Mouse (Mus musculus) urinary bladder, adult 18-20 months (tissue): ENCODE results near the gene Bach2.

Source experiments
- DNase-seq, 2 experiments: peaks; one replicate each; pipeline ENCODE4 v3.0.0; 2022; ENCODE audit warnings: low spot score in 2 of 2, mixed read lengths in 2 of 2

Bach2 gene

DNA sequence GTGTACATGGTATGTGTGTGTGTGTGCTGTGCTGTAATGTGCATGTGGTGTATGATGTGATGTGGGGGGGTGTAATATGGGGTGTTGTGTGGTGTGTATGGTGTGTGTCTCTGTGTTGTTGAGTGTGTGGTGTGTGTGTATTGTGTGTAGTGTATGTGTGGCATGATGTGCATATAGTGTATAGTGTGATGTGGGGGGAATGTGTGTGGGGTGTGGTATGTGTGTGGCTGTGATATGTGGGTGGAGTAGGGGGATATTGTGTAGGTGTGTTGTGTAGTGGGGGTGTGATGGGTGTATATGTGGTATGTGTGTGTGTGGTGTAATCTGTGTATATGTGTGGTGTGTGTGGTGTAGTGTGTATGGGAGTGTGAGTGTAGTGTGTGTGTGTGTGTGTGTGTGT, 15.0 kb upstream of the Bach2 start:
- DNase-seq = no peak

DNA sequence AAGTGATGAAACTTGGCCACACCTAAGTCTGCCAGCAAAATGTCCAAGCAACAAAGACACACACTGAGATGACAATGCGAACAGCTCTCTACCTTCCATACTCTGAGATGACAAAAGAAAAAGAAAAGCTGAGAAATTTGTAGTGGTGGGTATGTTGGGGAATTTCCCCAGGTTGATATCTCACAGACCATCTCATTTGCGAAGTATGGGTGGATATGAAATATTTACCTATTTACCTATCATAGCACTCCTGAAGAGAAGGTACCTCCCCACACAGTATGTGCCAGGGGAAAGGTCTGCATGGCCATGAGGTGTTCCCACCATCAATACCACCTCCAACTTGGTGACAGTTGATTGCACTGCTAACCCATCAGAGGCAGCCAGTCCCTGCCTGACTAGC, 13.4 kb upstream of the Bach2 start:
- DNase-seq = no peak

DNA sequence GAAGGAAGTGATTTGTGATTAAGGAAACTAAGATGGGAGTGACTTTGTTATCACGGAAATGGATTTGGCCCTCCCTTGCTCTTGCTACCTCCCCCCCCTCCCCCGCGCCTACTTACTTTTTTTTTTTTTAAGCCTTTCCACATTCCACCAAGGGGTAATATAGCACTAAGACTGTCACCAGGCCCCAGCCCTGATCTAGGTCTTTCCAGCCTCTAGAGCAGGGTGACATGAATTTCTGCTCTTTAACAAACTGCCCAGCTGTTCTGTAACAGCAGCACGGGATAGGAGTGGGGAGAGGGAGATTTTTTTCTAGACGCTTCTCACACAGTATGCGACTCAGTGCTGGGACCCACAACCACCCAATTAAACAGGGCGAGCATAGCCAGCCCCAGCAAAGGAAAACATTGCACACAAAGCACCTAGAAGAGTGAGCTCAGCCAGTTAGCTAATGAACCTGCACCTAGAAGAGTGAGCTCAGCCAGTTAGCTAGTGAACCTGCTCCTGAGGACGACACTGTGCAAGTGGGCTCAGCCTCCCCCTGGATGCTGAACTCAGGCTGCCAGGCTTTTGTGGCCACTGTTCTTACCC, 10.5 kb upstream of the Bach2 start:
- DNase-seq = no peak

DNA sequence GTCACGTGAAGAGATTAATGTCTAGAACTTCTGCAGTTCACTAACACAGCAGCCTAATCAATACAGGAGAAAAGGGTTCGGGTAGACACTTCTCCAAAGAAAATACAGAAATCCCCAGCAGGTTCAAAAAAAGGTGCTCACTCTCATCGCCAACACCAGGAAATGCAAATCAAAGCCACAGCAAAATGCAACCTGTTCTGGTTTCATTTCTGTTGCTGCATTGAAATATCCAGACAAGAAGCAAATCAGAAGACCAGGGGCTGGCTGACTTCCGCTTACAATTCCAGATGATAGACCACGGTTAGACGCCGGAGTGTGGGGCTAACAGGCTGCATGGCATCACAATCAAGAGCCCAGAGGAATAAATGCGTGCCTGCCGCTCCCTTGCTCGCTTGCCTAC, 9.3 kb upstream of the Bach2 start:
- DNase-seq = no peak

DNA sequence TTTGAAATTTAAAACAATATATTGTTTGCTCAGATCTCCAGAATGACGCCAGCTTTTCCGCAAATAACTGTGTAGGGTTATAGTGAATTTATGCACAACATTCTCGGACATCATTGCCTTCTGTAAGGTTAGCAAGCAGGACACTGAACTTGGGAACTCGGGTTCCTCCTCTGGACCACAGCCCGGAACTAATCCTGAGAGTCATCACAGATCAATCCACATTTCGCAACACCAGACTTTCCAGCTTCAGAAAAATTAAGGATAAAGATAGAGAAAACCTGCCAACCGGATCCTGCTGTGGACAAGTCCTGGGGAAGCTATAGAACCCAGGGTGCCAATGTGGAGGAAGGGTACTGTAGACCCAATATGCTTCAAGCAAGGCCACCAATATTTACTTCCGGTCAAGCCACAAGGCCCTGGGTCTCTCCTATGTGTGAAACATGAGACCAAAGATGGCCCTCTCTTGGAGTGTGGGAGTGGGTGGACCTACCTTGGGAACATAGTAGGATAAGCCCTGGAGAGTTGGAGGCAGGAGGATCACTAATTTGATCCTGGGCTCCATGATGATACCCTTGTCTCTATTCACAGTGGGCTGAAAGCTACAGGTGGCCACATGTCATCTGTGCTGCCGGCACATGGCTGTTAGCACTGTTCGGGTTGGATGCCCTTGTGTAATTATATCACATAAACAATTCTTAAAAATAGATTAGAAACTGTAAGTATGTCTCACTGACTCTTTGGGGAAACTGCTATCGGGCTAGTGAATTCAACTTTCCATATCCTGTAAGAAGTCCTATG, 7.1 kb upstream of the Bach2 start:
- DNase-seq = no peak

DNA sequence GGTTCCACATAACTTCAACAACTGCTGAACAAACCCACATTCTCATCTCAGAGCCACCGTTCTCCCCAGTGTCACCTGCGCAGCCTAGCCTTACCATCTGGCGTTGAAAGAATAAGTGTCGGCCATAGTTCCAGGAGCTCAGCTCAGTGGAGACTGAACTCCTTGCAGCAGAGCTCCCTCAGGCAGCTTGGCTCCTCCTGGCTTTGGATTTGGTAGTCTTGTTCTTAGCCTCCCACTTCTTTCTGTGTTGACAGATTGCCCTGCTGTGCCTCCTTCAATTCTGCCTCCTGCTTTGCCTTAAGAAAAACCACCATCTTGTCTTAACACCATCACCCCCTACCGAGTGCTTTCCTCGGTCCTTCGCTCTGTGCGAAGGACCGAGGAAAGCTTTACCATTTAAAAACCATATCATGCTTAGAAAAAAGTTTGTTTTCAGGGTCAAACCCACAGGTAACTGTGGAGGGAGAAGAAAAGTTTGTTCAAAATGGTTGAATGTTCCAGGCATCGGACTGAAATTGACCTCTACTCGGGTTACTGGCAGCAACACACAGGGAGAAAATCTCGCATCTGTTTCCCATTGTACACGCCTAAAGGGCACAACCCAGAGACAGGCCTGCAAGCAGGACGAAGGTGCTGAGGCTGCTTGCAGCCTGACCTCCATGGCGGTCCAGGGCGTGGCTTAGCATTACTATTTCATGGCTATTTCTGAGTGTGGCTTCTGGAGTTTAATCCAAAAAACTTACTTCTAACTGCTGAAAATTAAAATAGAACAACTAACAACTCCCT, 2.5 kb upstream of the Bach2 start:
- no peak for DNase-seq

DNA sequence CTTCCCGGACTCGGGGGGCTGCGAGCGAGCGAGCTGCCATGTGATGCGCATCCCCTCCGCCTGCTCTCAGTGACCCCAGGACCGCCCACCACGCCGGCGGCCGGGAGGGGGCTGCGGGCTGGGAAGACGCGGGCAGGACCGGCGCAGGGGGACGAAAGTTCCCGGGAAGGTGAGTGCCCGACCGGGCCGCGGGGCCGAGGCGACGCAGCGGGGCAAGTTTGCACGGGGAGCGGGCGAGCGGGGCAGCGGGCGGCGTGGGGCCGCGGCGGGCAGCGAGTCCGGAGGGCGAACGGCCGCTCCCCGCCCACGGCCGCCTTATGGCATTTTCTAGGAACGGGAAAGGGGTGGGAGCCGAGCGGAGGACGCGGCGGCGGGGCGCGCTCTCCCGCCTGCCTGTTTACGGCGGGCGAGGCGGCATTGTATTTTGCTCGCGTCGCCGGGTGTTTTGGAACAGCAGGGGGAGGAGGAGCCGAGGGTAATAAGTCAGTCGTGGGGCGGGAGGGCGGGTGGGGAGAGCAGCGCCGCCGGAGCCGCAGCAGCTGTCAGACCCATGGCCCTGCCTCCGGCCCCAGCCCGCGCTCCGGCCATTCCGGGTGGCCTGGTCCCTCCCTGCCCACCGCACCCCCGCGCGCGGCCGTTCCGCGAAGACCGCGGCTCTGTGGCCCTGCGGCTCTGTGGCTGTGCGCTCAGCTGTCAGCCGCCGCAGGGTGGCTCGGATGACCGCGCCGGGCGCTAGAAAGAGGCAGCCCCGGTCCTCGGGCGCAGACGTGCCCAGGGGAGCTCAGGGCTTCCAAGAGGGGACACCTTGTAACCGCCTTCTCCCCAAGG, 531 bp downstream of the Bach2 start:
- peak; percentile 70 to 73 for DNase-seq

DNA sequence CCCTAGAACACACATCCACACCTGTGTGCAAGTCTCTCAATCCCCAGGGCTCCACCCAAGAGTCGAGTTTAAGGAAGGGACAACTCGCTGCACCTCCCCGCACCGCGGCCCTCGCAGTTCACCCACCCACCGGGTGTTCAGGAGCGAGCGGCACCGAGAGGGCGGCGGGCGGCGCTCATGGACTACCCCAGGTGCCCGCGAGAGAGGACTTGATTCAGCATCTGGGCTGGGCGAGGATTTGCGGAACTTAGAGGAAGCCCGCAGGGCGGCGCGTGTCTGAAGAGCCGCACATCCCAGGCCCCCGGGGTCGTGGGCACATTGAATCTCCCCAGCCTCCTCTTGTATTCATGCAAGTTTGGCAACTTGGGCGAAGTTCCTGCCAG, 1.1 kb downstream of the Bach2 start:
- peak in 1 of 2 experiments; percentile 52 for DNase-seq

DNA sequence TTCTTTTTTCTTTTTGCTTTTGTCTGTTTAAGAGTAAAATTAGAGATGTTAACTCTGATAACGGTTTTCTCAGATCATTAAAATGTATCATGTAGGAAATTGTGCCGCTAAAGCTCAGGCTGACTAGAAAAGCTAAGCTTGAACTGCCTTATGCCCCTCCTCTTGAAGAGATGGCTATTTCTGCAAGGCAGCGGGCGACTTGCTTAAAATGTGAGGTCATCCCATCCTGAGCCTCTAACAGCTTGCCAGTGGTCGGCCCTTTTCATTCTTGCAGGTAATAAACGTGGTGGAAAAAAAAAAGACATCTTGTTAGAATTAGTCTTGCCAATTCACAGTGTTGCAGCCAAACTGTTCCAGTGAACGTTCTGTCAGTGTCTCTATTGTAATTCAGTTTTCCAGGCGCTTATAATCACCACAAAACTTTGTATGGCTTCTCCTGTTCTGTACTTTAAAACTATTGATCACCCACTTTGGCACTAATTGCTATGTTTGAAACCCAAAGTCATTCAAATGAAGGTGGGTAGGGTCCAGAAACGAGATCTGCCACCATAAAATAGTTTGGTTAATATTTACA, 1.9 kb downstream of the Bach2 start:
- DNase-seq = no peak

DNA sequence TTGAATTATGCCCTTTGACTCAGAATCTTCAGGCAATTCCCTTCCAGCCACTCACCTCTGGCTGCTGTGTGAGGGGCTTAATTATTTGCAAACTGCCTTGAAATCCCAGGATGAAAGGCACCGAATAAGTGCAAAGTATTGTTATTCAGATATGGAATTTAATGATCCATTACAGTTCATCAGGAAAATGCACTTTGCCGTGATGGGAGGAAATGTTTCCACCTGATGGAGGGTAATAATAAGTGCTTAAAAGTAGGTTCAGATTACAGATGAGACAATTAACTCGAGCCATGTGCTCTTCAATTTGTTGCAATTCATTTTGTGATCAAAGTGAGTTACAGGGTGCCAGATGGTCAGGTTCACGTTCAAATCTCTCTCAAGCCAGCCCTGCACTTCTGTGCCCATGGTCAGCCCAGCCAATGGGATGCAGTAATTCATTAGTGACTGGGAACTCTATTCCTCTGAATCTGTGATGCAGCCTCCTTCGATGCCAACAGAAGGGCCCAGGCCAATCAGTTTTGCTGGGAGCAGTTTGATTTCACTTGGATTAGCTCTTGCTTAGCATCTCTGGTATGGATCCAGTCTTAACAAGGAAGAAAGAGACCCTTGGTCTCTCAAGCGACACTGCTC, 2.9 kb downstream of the Bach2 start:
- no peak for DNase-seq

DNA sequence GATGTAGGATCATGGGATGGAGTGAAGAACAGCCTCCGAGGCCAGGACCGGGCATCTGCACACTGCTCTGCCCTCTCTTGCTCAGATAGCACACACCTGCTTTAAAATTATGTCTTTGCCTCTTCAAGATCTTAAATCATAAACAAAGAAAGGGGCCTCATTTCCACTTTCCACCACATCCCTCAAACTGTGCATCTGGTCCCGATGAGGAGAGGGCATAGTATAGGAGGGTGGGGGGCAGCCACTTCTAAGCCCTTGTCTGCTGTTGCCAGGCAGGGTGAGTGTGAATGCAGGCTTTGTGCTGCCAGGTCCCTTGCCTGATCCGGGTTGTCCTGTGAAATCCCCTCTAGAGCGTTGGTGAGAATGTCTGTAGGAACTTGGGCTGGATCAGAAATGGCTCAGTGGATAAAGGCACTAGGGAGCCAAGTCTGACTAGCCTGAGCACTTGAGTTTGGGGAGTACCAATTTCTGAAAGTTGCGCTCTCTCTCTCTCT, 3.6 kb downstream of the Bach2 start:
- DNase-seq = no peak

DNA sequence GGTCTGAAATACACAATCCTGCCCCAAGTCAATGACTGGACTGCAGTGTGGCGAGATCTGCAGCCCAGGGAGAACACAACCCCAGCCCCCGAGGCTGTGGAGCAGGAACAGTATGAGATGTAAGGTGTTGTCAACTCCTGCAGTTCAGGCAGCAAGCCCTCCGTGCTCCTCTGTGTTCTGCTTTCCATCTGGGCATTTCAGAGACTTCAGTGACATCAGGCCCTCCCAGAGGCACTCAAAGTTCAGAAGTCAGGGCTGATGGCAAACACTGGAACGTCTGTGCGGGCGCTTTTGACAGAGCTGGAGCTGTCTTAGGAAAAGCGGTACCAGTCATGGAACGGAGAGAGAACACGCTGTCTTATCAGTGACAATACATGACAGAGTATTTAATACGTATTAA, 4.9 kb downstream of the Bach2 start:
- no peak for DNase-seq

DNA sequence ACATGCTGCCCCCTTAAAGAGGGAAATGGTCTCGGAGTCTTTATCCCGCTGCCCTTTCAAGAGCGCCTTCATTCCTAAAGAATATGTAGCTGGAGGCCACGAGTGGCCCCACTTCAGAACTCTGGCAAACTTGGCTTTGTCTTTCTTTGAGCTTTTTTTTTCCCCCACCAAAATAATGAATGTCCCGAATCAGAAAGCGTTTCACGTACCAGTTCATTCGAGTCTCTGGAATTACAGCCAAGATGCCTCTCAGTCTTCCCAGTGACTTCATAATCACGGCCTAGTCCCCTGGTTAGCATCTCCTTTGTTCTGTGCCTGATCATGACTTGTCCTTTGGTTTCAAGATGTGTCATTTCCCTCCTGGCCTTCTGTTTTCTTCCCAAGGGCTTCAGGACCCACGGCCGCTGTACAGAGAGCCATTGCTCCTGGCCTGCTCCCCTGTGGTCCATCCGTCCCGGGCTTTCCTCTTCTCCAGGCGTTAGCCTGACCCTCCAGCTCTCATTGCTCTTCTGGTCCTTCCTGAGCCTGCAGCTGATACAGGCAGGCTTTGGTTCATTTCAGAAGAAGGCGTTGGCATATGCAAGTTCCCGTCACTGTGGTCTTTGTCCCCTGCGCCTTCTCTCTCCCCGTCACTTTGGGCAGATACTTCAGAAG, 5.6 kb downstream of the Bach2 start:
- DNase-seq = no peak

DNA sequence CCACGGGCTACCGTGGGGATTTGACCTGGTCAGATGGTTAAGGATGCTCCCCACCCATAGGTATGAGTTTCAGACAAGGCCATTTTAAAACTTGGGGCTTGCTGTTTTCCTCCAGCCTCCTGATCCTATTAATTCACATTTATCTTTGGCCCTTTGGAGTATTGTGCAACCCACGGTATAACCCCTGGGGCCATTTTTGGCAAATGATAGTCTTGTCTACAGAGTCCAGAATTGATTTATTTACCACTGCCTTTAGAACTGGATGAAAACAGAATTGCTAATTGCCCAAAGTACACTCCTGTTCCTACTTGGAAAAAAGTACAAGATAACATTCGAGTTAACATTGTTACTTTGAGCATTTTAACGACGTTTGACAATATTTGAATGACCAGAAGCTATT, 7.0 kb downstream of the Bach2 start:
- no peak for DNase-seq

DNA sequence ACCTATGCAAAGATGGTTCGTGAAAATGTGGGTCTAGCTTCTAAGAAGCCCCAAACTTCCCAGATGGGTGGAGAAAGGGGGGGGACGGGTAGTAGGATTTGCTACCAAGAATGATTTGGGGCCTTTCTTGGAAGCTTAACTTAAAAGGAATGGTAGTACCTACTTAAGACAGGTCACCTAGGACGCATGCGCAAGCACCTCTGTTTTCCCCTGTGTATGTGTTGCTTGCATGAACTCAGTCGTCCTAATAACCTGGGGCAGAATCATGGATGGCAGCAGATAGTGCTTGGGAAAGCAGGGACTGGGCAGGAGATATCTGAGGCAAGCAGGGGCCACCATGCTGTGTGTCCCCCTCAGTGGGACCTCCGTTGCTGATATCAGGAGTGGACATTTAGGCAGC, 7.4 kb downstream of the Bach2 start:
- no peak for DNase-seq

DNA sequence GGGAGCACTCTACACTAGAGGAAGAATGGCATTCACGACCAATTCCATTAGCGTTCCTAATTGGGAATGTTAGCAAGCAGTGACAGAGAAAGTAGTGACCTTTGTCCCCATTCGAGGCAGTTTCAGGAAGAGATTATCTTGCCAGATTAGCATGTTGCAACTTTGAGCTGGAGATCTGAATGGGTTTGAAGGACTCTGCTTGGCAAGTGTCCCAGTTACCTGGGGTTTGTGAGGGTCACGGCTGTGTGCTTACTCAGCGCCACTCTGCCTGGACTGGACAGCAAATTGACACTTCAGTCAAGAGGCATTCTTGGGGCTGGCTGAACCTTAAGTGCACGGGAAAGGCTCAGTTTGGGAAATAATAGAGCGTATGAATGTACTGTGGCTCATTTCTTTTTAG, 8.2 kb downstream of the Bach2 start:
- DNase-seq = peak in 1 of 2 experiments; percentile 76

DNA sequence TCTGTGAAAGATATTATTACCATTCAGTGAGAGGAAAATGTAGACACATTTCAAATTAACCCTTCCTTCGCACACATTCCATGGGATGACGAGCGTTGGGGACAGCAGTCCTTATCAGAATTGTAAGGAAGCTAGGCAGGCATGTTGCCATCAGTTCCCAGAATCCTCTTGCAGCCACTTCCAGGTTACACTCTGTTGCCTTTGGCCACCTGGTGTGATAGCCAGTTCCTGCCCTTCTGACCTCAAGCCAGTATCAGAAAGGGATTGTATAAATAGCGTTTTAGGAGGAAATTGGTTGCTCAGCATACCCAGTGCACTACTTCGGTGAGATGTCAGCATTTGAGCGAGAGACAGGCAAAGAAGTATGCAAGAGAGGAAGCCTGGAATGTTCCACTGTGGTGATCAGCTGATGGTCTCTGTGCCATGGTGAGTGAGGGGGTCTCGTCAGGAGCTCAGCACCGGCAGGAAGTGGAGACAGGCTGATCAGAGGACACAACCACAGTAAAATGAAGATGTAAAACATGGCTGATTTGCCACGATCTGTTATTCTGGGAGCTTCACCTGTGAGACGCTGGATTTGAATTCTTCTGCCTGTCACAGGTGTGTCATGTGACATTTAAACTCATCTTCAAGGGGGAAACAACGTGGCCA, 9.0 kb downstream of the Bach2 start:
- no peak for DNase-seq

DNA sequence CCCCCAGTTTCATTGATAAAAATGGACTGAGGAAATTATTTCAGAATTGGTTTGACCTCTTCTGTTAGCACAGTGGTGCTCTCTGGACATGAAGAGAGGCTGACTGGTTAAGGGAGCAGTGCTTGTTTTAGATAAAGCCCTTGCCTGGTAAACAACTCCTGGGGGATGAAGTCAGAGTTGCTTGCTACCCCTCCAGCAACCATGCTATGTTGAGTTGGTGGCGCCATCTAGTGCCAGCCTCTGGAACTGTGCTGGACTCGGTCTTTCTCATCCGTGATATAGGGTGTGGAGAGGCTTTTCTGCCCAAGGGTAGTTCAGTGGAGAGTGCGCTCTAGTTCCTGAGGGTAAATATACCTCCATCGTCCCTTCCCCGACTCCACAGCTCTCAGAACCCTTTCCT, 9.6 kb downstream of the Bach2 start:
- DNase-seq = peak; percentile 65 to 78

DNA sequence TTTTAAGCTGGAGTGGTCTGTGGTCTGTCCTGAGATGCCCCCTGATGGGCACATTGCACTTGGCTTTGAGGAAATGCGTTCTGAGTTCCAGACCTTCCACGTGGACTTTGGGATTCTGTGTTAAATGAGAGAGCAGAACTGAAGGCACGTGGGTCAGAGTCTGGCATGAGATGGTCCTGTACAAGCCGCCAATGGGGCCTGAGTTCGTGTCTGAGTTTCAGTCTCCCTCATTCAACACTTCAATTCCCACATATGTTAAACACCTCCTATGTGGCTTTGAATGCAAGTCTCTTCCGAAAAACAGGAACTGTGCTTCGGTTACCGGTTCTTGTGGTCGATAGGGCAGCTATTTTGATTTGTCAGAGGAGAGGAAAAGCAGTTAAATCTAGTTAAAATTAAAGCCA, 10.4 kb downstream of the Bach2 start:
- DNase-seq = no peak

DNA sequence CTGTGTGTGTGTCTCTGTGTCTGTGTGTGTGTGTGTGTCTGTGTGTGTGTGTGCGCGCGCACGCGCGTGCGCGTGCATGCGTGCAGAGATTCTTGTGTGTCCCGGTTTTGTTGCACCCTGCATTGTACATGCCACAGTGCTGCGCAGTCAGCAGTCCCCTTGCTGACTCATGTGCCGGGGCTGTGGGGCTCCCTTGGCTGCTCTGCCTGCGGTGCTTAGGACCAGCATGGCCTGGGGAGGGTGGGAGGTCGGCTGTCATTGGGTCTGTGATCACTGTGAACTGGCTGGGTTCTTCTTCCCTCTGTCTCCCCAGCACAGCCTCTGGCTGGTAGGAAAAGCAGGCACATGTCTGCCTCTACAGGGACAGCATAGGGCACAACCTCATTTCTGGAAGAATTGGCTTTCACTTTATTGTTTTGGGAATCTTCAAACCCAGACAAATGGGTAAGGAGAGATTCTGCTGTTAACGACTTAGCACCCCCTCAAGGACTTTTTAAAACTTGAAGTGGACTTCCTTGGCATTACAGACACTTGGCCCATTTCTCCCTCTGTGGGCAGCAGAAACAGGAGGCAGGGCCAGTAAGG, 11.2 kb downstream of the Bach2 start:
- DNase-seq = no peak
